Mouse (Mus musculus): Measurements from ENCODE around the gene Dbr1. TPM values are rescaled to one million over a fixed set of nuclear protein-coding genes. Genes with fewer than 3 reads are reported as not detected.
"Not testable (repeated sequence)": the region's sequence is repeated elsewhere in the genome, so short reads cannot be mapped to it uniquely, and the experiment has no call there.

The Dbr1 gene
- total RNA-seq (2021), result 1 to 10 TPM; 4.1 to 5.9 TPM
- long read RNA-seq, experiment 1, partial matches to known transcripts, result 0 of 3 reads
- long read RNA-seq, experiment 1, other reads (novel, unspliced or antisense), result 0 of 3 reads
- long read RNA-seq, experiment 2, transcript Dbr1-201 (8 exons, 2,261 nt), result major isoform, 7 of 7 reads
- long read RNA-seq, experiment 2, partial matches to known transcripts, result 0 of 7 reads
- long read RNA-seq, experiment 2, other reads (novel, unspliced or antisense), result 0 of 7 reads

DNA sequence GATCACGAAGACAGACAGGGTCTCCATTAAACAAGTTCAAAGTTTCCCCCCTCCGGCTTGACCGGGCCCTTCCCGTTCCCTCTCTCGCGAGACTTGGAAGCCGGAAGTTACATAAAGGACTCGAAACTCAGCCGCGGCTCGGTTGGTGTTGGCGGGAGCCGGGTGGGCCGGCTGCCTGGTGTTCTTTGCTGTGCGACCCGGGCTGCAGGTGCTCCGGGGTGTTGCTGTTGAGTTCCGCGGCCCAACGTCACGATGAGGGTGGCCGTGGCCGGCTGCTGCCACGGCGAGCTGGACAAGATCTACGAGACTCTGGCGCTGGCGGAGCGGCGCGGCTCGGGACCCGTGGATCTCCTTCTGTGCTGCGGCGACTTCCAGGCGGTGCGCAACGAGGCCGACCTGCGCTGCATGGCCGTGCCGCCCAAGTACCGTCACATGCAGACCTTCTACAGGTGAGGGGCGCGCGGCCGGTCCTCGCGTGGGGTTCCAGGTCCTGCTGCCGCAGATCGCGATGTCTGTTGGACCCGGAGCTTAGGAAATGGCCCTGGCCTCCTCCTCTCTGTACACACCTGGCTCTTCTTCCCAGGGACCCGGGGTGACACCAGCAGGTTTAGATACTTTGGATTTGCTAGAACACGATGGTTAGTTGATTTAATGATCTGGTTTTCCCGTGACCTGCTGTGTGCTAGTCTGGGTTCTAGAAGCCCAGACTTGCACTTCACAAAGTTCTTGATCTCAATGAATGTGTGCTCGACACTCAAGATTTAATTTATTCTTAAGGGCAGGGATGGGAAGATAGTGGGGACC, at the start of gene Dbr1:
TSS of gene Dbr1 (plus strand) at position 123 of the 804 bp plus-strand sequence.
- intact Hi-C loops (cut with DNase I; ENCODE audit: low total_unique reads), result no loop called here
- peak; percentile 93 for DNase-seq

DNA sequence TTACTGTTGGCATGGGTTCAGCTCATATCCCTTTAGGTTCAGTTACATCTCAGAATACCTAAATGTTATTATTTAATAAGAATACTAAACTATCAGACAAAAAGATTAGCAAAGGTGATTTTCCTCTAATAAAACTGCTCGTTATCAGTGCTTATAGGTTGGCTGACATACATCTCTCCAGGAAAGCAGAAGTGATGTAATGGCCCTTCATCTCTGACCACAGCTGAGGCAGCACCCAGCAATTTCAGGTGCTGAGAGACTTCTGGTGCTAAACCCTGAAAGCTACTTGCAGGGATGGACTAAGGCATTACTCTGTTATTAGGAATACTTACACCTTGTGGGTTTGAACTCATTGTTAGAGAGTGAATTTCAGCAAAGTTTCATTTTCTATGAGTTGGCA, 43.7 kb upstream of the Dbr1 start:
- no peak for DNase-seq
- intact Hi-C loops (cut with DNase I; ENCODE audit: low total_unique reads), result no loop called here

DNA sequence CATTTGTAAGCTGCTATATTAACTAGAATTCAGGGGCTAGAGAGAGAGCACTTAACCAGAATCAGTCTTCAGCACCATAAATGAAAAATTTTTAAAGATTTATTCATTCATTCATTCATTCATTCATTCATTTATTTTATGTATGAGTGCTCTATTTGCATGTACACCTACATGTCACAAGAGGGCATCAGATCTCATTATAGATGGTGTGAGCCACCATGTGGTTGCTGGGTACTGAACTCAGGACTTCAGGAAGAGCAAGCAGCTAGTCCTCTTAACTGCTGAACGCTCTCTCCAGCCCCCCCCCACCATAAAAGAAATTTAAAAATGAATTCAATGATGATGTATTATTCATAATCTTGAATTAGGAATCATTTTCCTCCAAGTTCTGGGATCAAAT, 29.3 kb upstream of the Dbr1 start:
- intact Hi-C loops (cut with DNase I; ENCODE audit: low total_unique reads), result no loop called here
- no peak for DNase-seq

DNA sequence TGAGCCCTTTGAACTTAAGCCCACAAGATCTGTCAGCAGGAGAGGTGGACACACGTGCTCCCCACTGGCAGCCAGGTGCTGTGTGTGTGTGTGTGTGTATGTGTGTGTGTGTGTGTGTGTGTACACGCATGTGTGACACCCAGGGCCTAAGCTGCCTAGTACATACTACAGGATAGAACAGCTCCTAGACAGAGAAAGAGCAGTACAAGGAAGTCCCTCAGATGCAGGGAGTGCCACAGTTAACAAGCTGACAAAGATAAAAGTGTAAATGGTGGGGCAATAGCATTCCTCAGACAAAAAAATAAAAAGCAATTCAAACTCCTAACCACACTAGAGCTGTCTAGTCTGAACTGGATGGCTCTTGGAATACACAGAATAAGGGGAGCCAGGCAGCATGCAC, 23.5 kb upstream of the Dbr1 start:
- DNase-seq, result no peak
- intact Hi-C loops (cut with DNase I; ENCODE audit: low total_unique reads), result no loop called here

DNA sequence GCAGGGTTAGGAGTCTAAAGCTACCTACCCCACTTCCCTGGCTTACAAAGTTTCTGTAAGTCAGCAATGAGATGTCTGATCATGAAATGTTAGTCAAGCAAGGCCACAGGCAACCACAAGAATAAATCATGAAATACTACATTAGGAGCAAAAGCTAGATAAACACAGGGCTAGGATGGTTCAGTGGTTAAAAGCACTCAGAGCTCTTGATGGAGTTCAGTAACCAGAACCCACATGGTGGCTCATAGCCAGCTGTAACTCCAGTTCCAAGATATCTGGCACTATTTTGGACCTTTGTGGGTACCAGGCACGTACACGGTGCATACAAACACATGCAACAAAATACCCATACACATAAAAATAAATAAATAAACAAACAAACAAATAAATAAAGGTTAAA, 22.6 kb upstream of the Dbr1 start:
- no peak for DNase-seq
- intact Hi-C loops (cut with DNase I; ENCODE audit: low total_unique reads), result no loop called here

DNA sequence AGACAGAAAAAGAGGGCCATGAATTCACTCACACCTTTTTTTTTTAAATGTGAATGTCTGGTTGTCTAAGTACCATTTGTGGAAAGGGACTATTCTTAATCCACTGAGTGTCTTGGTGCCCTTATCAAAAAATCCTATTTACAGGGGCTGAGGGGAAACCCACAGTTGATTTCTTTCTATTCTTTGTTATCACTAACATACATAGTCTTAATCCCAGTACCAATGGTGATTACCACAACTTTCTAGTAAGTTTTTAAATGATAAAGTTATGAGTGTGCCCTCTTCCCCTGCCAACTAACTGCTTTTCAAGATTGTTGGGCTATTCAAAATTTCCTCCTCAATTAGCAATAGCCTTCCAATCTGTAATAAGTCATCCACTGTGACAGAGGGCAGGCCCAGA, 21.5 kb upstream of the Dbr1 start:
- intact Hi-C loops (cut with DNase I; ENCODE audit: low total_unique reads), result no loop called here
- no peak for DNase-seq

DNA sequence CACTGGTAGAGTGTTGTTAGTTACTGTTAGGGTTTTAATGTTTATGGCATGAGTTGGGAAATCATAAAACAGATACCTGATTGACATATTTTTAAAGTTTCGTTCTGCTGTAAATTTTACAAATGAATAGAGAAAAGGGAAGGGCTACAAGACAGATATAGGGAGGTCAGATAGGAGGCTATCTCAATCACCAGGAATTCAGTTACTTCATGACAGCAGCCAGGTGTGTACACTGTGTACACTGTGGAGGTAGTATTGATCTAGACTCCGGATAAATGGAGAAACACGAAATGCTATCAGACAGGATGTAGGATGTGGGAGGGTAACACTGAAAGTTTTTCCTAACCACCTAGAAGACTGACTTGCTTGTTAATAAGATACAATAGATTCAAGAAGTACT, 20.3 kb upstream of the Dbr1 start:
- no peak for DNase-seq
- intact Hi-C loops (cut with DNase I; ENCODE audit: low total_unique reads), result no loop called here

DNA sequence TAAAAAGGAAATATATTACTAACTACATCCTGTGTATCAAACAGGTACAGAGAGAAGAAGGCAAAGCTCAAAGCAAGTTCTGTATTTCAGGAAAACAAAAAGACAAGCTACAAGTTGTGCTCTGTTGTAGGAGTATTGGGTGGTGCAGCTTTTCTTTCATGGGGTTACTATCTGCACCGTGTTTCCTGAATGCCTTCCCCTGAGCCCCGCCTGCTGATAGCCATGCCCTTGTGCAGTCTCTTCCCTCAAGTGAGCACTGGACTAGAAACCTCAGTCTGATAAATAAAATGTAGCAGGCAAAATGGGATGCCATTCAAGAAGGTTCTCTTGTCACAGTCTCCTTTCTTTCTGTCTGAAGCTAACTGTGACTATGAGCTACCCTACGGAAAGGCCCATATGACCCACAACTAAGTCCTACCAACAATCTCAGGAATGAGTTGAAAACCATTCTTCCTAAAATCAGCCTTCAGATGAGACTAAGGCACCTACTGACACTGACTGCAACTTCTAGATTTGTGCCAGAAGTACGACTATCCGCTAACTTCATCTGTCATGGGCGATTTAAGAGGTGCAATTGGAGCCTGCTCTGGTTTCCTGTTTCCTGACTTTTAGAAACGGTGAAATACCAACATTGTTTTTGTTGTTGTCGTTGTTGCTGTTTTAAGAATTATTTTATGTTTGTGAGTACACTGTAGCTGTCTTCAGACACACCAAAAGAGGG, 17.9 kb upstream of the Dbr1 start:
- intact Hi-C loops (cut with DNase I; ENCODE audit: low total_unique reads), result no loop called here
- no peak for DNase-seq

DNA sequence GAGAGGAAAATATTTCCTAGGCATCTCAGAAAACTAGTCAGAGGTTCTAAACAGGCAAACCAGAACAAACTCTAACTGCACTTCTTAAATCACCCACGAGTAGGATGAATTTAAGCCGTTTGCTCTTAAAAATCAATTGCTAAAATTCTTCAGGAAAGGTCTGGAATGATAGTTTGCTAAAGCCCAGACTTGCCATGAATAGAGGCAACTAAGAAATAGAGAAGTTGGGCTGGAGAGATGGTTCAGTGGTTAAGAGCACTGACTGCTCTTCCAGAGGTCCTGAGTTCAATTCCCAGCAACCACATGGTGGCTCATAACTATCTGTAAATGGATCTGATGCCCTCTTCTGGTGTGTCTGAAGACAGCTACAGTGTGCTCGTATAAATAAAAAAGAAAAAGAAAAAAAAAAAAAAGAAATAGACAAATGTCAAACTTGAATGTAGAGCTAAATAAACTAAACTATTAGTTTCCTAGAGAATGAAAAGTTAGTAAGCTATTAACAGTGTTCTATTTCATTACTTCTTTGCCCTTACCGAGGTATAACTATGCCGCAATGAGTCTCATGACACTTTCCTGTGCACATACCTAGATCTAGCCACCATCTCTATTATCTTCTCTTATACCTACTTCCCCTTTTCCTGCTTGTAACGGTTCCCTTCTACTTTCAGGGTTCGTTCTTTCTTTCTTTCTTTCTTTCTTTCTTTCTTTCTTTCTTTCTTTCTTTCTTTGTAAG, 16.6 kb upstream of the Dbr1 start:
- no peak for DNase-seq
- intact Hi-C loops (cut with DNase I; ENCODE audit: low total_unique reads), result no loop called here

DNA sequence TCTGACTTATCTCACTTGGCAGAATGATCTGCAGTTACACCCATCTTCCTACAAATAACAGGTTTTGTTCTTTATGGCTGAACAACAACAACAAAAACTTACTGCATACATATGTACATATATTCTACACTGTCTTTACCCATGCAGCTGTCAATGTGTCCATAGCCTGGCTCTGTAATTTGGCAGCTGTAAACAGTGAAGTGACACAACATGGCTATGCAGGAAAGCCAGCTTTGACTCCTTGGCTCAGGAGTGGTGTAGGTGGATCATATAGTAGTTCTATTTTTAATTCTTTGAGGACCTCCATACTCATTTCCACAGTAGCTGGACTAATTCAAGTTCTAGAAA, 16.1 kb upstream of the Dbr1 start:
- intact Hi-C loops (cut with DNase I; ENCODE audit: low total_unique reads), result no loop called here
- no peak for DNase-seq

DNA sequence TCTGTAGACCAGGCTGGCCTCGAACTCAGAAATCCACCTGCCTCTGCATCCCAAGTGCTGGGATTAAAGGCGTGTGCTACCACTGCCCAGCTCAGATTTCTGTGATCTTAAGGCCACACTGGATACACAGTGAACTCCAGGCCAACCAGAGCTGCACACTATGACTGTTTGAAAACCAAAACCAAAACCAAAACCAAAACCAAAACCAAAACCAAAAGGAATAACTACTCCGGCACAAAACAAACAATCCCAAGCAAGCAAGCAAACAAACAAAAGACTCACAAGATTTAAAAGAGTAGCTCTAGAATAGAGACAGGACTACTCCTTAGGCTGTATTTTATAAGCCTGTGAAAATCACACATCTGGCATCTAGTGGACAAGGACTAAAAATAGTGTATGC, 15.2 kb upstream of the Dbr1 start:
- intact Hi-C loops (cut with DNase I; ENCODE audit: low total_unique reads), result no loop called here

DNA sequence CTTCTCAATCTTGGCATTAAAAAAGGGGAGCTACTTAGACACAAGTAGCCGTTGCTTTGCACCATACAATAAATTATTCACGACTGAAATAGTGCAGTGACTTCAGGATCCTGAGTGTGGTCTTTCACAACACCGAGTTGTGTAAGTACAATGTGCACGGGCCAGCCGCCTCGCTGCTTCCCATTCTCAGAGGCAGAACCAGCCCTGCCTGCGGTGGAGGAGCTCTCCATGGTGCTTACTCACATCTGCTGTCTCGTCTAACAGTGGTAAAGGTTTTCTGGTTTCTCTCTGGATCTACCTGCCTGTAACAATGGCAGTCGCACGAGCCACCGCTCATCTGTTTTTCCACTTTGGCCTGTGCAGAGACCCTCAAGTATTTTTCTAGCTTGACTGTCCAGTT, 11.9 kb upstream of the Dbr1 start:
- intact Hi-C loops (cut with DNase I; ENCODE audit: low total_unique reads), result no loop called here
- DNase-seq, result peak; percentile 61

More for the DNA sequence above, 15.2 kb upstream of the Dbr1 start:
- DNase-seq, result no peak

DNA sequence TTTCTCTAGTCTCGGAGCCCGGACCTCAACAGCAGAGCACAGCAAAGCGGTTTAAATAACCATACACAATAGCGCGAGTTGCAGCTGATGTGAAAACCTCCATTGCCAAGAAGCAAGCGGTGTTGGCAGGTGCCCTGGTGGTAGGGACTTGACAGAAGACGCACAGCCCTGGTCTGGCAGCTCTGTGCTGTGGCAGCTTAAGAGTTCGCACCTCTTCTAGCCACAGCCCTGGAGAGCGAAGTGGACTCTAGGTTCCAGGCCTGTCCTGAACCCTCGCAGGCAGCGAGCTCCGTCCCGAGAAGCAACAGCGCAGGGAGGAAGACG, 7.6 kb upstream of the Dbr1 start:
- DNase-seq, result no peak
- intact Hi-C loops (cut with DNase I; ENCODE audit: low total_unique reads), result no loop called here

DNA sequence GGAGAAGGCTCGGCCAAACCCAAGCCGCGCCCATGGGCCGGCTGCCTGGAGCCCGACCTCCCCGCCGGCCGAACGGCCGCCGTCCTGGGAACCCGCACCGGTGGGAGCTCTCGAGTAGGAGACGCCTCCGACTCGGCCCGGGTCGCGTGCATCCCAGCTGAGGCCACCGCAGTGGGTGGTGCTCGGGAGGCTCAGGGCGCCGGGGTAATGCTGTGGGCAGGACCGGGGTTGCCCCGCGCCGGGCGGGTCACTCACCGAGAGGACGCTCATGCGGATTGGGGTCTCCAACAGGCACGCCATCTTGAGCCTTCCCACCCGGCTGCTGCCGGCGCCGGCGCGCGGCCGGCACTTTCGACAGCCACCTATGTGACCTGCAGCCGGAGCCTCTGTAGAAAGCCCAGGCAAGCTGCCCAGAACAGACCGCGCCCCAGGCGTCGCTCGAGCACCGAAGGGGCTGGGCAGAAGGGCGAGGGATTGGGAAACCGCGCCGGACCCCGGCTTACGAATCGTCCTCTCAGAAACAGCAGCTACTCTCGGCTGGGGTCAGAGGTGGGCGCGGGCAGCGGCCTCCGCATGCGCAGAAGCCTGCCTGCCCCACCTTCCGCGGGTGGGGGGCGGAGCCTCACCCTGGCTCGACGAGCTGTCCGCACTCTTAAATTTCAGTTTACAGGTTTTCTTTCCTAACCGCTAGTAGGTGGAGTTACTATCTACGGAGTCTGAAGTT, 7.1 kb upstream of the Dbr1 start, which contains the start of gene Armc8:
TSS of gene Armc8 (minus strand) at position 553 of the 724 bp plus-strand sequence.
- DNase-seq, result peak; percentile 89
- intact Hi-C loops (cut with DNase I; ENCODE audit: low total_unique reads), result no loop called here

DNA sequence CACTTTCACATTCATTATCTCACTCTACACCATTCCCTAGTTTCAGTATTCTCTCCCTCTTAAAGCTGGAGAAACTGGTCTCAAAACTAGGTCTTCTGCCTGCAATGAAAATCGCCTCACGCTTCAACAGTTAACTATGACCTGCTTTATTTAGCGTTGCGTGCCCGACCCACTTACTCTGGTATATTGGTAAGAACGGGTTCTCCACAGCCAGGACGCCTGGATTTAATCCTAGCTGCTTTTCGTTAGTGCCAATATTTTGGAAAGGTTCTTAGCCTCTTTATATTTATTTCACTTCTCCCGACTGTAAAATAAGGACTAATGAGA, 6.6 kb upstream of the Dbr1 start:
- intact Hi-C loops (cut with DNase I; ENCODE audit: low total_unique reads), result no loop called here

DNA sequence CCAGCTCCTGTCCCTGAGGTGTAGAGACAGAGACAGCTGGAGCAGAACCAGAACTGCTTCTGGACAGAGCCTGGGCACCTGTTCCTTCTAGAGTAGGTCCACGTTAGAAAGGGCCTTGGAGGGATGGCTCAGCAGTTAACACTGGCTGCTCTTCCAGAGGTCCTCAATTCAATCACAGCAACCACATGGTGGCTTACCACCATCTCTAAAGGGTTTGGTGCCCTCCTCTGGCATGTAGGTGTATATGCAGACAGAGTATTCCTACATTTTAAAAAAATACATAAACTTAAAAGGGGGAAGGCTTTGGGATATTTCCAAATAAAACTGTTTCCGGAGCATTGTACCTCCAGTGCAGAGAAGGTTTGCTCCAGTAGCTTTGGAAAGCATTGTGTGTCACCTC, 5.1 kb downstream of the Dbr1 start:
- intact Hi-C loops (cut with DNase I; ENCODE audit: low total_unique reads), result loop anchor here (5.0 kb wide), 1 partner anchor 123 kb away; no protein-coding TSS in a partner anchor
- peak; percentile 9 for DNase-seq

More for the DNA sequence above, 6.6 kb upstream of the Dbr1 start:
- DNase-seq, result no peak

DNA sequence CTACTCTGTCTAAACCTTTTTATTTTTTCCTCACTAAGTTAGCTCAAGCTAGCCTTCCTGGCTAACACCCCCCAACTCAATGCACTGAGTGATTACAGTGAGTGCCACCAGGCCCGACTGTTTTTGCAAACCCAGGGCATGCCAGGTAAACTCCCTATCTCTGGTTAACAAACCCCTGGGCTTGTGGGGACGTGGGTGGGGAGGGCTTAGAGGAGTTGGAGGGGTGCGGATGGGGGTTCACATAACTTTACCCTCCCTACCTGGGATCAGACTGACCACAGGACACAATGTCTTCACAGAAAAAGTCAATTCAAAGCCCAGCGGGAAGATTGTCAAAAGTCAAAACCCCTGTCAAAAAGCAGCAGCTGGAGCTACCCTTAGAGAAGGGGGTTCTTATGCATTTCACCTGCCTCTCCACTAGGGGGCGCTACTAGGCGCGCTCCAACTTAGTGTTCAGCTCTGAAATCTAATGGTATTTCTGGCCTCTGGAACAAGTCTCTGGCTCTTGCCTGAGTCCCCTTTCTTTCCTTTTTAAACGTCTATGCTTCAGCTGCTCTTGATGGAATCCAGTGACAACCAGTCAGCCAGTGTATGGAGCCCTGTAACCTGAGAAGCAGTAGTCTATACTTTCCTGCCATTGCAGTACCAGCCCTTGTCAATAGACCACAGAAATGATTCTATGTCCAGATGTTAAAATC, 12.1 kb downstream of the Dbr1 start:
- intact Hi-C loops (cut with DNase I; ENCODE audit: low total_unique reads), result loop anchor here (5.0 kb wide), 1 partner anchor 75 kb away; no protein-coding TSS in a partner anchor
- peak; percentile 68 for DNase-seq

DNA sequence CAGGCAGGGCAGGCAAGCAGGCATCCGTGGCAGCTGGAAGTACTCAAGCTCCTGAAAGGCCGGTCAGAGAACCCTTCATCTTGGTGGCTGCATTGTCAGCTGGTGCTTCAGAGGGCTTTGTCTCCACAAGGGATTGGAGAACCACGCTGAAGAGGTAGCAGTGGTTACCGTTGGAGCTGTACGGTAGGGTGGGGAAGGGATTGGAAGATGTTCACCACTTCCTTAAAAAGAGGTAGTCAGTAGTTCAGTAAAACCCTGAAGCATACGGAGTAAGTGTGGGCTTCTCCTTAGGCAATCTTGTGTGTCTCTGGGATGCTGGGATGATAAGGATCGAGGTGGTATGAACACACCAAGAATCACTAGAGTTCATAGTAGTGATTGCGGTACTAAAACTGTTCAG, 15.5 kb downstream of the Dbr1 start:
- intact Hi-C loops (cut with DNase I; ENCODE audit: low total_unique reads), result no loop called here
- DNase-seq, result no peak

DNA sequence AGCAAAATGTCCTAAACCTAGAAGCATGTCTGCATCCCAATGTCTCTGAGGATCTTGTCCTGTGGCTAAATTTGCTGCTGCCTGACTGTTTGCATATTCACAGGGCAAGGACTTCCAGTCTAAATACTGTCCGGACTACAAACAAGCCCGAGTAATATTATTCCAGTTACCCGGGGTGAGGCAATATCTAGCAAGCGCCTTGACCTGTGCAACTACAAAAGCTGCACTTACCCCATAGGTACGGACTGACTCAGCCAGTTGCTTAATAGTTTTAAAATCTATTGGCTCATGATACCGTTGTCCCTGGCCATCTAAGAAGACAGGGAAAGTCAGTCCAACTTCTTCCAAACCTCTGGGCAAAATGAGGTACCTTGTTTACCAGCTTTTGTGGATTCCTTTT, 23.5 kb downstream of the Dbr1 start:
- intact Hi-C loops (cut with DNase I; ENCODE audit: low total_unique reads); DNase-seq: not testable (repeated sequence)

Measured in gastrocnemius, postnatal 14 days (tissue).